Mouse (Mus musculus) liver, postnatal 0 days (tissue): Measurements from ENCODE around the gene Apex1.

ENCODE experiments used
- CTCF ChIP-seq: sonication (generic); IDR thresholded peaks from 2 replicates; pipeline ENCODE4 v1.5.1; 2016; ENCODE audit warnings: antibody characterized with exemption, low read depth
- EP300 ChIP-seq: IDR thresholded peaks from 2 replicates; pipeline ENCODE4 v1.6.1; 2016; ENCODE audit warnings: antibody characterized with exemption, low read depth, mild to moderate bottlenecking

DNA sequence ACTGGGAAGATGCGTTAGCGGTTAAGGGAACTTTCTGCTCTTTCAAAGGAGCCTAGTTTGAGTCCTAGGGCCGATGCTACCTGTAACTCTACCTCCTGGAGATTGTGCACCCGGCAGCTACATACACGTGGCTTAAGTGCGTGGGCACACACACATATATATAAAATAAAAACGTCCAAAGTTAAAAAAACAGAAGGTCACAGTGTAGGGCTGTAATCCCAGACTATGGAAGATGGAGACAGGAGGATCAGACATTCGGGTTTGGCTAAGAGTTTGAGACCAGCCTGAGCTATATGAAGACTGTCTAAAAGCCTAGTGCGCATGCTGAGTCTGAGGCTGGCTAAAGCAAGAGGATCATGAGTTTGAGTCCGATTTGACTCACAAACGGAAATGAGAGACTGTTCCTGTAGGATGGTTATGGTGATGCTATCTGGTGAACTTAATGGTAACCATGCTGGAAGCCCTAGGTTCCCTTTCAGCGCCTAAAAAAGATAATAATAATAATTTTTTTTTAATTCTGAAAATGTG, 6.8 kb downstream of the Apex1 start:
- no peak; the same call in 1 of the 2 replicates for TF ChIP-seq EP300
- no peak for TF ChIP-seq CTCF
